Mouse (Mus musculus) G1E (cell line): ENCODE results near the gene Tulp2.

Experiments used
- CTCF ChIP-seq: IDR thresholded peaks from 2 replicates; pipeline ENCODE4 v1.5.1; 2012; ENCODE audit warnings: low read depth, low read length, inconsistent platforms, mixed read lengths
- GATA1 ChIP-seq: IDR thresholded peaks from 2 replicates; pipeline ENCODE4 v1.6.1; 2012; ENCODE audit warnings: borderline replicate concordance, low read length, inconsistent platforms, mixed read lengths

DNA sequence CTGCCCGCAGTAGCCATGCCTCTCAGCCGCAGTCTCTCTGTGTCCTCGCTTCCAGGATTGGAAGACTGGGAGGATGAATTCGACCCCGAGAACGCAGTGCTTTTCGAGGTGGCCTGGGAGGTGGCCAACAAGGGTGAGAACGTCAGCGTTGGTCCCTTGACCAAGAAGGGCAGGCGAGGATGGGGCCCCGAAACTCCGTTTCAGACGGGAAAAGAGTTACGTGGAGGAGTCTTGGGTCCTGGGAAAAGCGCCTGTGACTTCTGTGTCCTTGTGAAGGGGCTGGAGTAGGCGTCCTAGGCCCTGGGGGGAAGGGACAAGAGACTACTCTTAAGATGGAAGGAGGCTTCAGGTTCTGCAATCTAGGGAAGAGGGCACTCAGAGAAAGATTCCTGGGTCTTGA lies 46.6 kb upstream of the Tulp2 start:
- TF ChIP-seq GATA1 (no peak), CTCF (no peak)
